ENCODE assay signal across 13 mouse cellular contexts in the genomic region with DNA sequence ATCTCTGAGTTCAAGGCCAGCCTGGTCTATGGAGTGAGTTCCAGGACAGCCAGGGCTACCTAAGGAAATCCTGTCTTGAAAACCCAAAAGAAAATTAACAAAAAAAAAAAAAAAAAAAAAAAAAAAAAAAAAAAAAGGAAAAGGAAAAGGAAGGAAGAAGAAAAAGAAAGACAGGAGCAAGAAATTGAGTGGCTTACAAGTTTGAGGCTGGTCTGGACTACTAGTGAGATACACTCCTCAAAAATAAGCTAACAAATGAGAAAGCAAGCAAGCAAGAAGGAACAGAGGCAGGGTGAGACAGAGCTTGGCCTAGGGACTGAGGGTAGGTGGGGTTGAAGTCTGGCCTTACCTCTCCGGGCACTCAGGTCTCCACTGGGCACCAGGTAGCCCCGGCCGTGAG. TPM values are rescaled to one million over a fixed set of nuclear protein-coding genes. Genes with fewer than 3 reads are reported as not detected.
DNase-seq lines count a peak whose midpoint lies in the region; ATAC-seq and TF ChIP-seq lines count a peak whose summit lies in the region.
"Had no signal": no experiment of that assay in that cellular context is flagged by ENCODE, and none has a peak within 500 bp of the region (broad histone marks: within the 10 kb centered on the region; RNA-seq: fewer than 3 reads in every experiment).

No protein-coding gene starts in this region.

- TF ChIP-seq EP300 in ES-Bruce4 (IDR thresholded peaks at IDR 0.05; ENCODE audit: insufficient read depth, low read depth, low read length), result no peak

- peaks cover 16% of the 10 kb centered on the region for H3K4me1 ChIP-seq in heart, embryonic 10.5 days
- peaks cover 33% of the 10 kb centered on the region for H3K4me1 ChIP-seq in kidney, embryonic 15.5 days
- no peaks in the 10 kb centered on the region for H3K4me1 ChIP-seq in ES-Bruce4 (ENCODE audit: control insufficient read depth, insufficient read depth, low read length)
- no peaks in the 10 kb centered on the region for H3K4me1 ChIP-seq in hindbrain, postnatal 0 days (ENCODE audit: insufficient read depth, low read length)

- H3K4me2 ChIP-seq in kidney, embryonic 15.5 days, result peak overlapping the region; percentile 69
- peak overlapping the region; percentile 49; the same call in 1 of the 2 replicates for H3K4me2 ChIP-seq in hindbrain, postnatal 0 days (ENCODE audit: low read depth, low read length)

- WGBS in heart, embryonic 10.5 days, result 51% methylated on average over 3 of the region's 3 CpGs
- 37% methylated on average over 3 of the region's 3 CpGs for WGBS in kidney, embryonic 15.5 days
- 35% methylated on average over 3 of the region's 3 CpGs for WGBS in hindbrain, postnatal 0 days

- peak overlapping the region; percentile 52 for H3K4me3 ChIP-seq in heart, embryonic 10.5 days
- H3K4me3 ChIP-seq in kidney, embryonic 15.5 days (replicated peaks), result no peak overlapping the region; the same call in 1 of the 2 replicates
- H3K4me3 ChIP-seq in ES-Bruce4 (ENCODE audit: low read depth, low read length), result peak overlapping the region; percentile 71
- no peak overlapping the region for H3K4me3 ChIP-seq in hindbrain, postnatal 0 days (ENCODE audit: low read length)
- H3K4me3 ChIP-seq: left cerebral cortex, adult 2 months; limb, embryonic 15.5 days had no signal

- no peak for TF ChIP-seq CTCF in ES-Bruce4 (IDR thresholded peaks at IDR 0.05; ENCODE audit: low read depth, low read length)
- TF ChIP-seq CTCF in hindbrain, postnatal 0 days (IDR thresholded peaks at IDR 0.05; ENCODE audit: low read depth), result no peak

- no peak overlapping the region for H3K27ac ChIP-seq in heart, embryonic 10.5 days
- 0 out of 2 replicates have a peak overlapping the region, but pooled peaks have one; percentile 46 for H3K27ac ChIP-seq in kidney, embryonic 15.5 days
- peak overlapping the region; percentile 93 for H3K27ac ChIP-seq in ES-Bruce4 (ENCODE audit: insufficient read depth, low read length)
- no peak overlapping the region for H3K27ac ChIP-seq in hindbrain, postnatal 0 days
- H3K27ac ChIP-seq: left cerebral cortex, adult 2 months; limb, embryonic 15.5 days had no signal

- no peak for ATAC-seq in kidney, embryonic 15.5 days (replicated peaks; ENCODE audit: low FRiP score)
- ATAC-seq in hindbrain, postnatal 0 days, result no peak
- ATAC-seq: inflammation-experienced regulatory T-cells, adult 6 months had no signal

- intact Hi-C loops in heart, postnatal 36 days (cut with DNase I), result no loop called here

- no peak for TF ChIP-seq POLR2A in ES-Bruce4 (IDR thresholded peaks at IDR 0.05; ENCODE audit: insufficient read depth, low read length)

- H3K9me3 ChIP-seq in heart, embryonic 10.5 days, result peaks cover 10% of the 10 kb centered on the region; the same call in 1 of the 2 replicates
- peaks cover 7% of the 10 kb centered on the region; the same call in 1 of the 2 replicates for H3K9me3 ChIP-seq in kidney, embryonic 15.5 days (replicated peaks)
- H3K9me3 ChIP-seq in ES-Bruce4 (replicated peaks; ENCODE audit: control insufficient read depth, insufficient read depth, low read length, poor library complexity, severe bottlenecking), result peaks cover 18% of the 10 kb centered on the region
- no peaks in the 10 kb centered on the region; the same call in 1 of the 2 replicates for H3K9me3 ChIP-seq in hindbrain, postnatal 0 days (ENCODE audit: low read length)
- H3K9me3 ChIP-seq: limb, embryonic 15.5 days had no signal

- H3K27me3 ChIP-seq in heart, embryonic 10.5 days (ENCODE audit: insufficient read depth, poor library complexity, severe bottlenecking), result peaks cover 61% of the 10 kb centered on the region
- peaks cover 12% of the 10 kb centered on the region; the same call in 1 of the 2 replicates for H3K27me3 ChIP-seq in kidney, embryonic 15.5 days
- H3K27me3 ChIP-seq in ES-Bruce4 (ENCODE audit: control insufficient read depth, insufficient read depth, low read length, poor library complexity, severe bottlenecking), result no peaks in the 10 kb centered on the region
- no peaks in the 10 kb centered on the region for H3K27me3 ChIP-seq in hindbrain, postnatal 0 days (ENCODE audit: insufficient read depth, low read length)

- H3K9ac ChIP-seq in kidney, embryonic 15.5 days, result no peak overlapping the region
- peak overlapping the region; percentile 22 for H3K9ac ChIP-seq in ES-Bruce4 (ENCODE audit: low read depth, poor library complexity, severe bottlenecking)
- H3K9ac ChIP-seq in hindbrain, postnatal 0 days (replicated peaks; ENCODE audit: low read length), result no peak overlapping the region
- H3K9ac ChIP-seq: limb, embryonic 15.5 days had no signal

- no peak for DNase-seq in heart, embryonic 10.5 days (ENCODE audit: low spot score)
- DNase-seq in heart, postnatal 36 days, result no peak
- DNase-seq in kidney, postnatal 14 days, result no peak
- no peak for DNase-seq in hindbrain, postnatal 0 days (ENCODE audit: low spot score)
- DNase-seq in cerebellum, adult 11 months, result no peak
- no peak for DNase-seq in layer of hippocampus, adult 9-10 months (ENCODE audit: low spot score)
- DNase-seq: thymus, postnatal 36 days had no signal

- peaks cover 6% of the 10 kb centered on the region; the same call in 1 of the 2 replicates for H3K36me3 ChIP-seq in heart, embryonic 10.5 days
- H3K36me3 ChIP-seq in kidney, embryonic 15.5 days, result peaks cover 20% of the 10 kb centered on the region
- peaks cover 16% of the 10 kb centered on the region for H3K36me3 ChIP-seq in ES-Bruce4 (ENCODE audit: control insufficient read depth, insufficient read depth, low read length, poor library complexity, severe bottlenecking)
- H3K36me3 ChIP-seq in hindbrain, postnatal 0 days (ENCODE audit: insufficient read depth, low read length), result no peaks in the 10 kb centered on the region

RNA-seq across cellular contexts. Expression of a gene that starts 27.7 kb away (rescaled TPM):
- polyA plus RNA-seq in heart, embryonic 10.5 days (2016; fragmentation: Nextera tagmentation; extraction: Ambion mirVana), result 19.2 and 23.6 TPM in 2 replicates
- total RNA-seq in heart, postnatal 36 days (2021), result 100 to 1,000 TPM; 207 to 236 TPM
- polyA plus RNA-seq in kidney, embryonic 15.5 days (2015; fragmentation: Nextera tagmentation; extraction: Ambion mirVana), result 31.0 and 41.7 TPM in 2 replicates
- polyA plus RNA-seq in ES-Bruce4 (2011; ENCODE audit: insufficient read depth, insufficient read length, low read depth, missing spikeins), result 66.8 and 72.5 TPM in 2 replicates
- total RNA-seq in hindbrain, postnatal 0 days (2014; rRNA removed), result 34.8 and 41.2 TPM in 2 replicates
- 10.5 and 10.6 TPM in 2 replicates for polyA plus RNA-seq in hindbrain, postnatal 0 days (2015; fragmentation: Nextera tagmentation; extraction: Ambion mirVana)

RNA-seq across cellular contexts. Expression of a gene that starts 46.0 kb away (rescaled TPM):
- 48.3 and 50.4 TPM in 2 replicates for polyA plus RNA-seq in heart, embryonic 10.5 days (2016; fragmentation: Nextera tagmentation; extraction: Ambion mirVana)
- 1 to 10 TPM; 6.5 to 7.5 TPM for total RNA-seq in heart, postnatal 36 days (2021)
- polyA plus RNA-seq in kidney, embryonic 15.5 days (2015; fragmentation: Nextera tagmentation; extraction: Ambion mirVana), result 43.6 and 53.1 TPM in 2 replicates
- polyA plus RNA-seq in ES-Bruce4 (2011; ENCODE audit: insufficient read depth, insufficient read length, low read depth, missing spikeins), result 43.6 and 44.5 TPM in 2 replicates
- 27.0 and 31.2 TPM in 2 replicates for total RNA-seq in hindbrain, postnatal 0 days (2014; rRNA removed)
- 20.0 and 20.2 TPM in 2 replicates for polyA plus RNA-seq in hindbrain, postnatal 0 days (2015; fragmentation: Nextera tagmentation; extraction: Ambion mirVana)

RNA-seq across cellular contexts. Expression of a gene that starts 47.4 kb away (rescaled TPM):
- polyA plus RNA-seq in heart, embryonic 10.5 days (2016; fragmentation: Nextera tagmentation; extraction: Ambion mirVana), result 1.3 and 2.1 TPM in 2 replicates
- not detected for total RNA-seq in heart, postnatal 36 days (2021)
- 1.9 TPM in 1 of 2 replicates, not detected in the other for polyA plus RNA-seq in kidney, embryonic 15.5 days (2015; fragmentation: Nextera tagmentation; extraction: Ambion mirVana)
- polyA plus RNA-seq in ES-Bruce4 (2011; ENCODE audit: insufficient read depth, insufficient read length, low read depth, missing spikeins), result 15.8 and 17.1 TPM in 2 replicates
- total RNA-seq in hindbrain, postnatal 0 days (2014; rRNA removed), result not detected in 2 replicates
- polyA plus RNA-seq in hindbrain, postnatal 0 days (2015; fragmentation: Nextera tagmentation; extraction: Ambion mirVana), result not detected in 2 replicates
- total RNA-seq: gastrocnemius, postnatal 10 days; left cerebral cortex, adult 2 months had no signal

RNA-seq across cellular contexts. Expression of a gene that starts 51.6 kb away (rescaled TPM):
- polyA plus RNA-seq in heart, embryonic 10.5 days (2016; fragmentation: Nextera tagmentation; extraction: Ambion mirVana), result 7.0 and 9.6 TPM in 2 replicates
- 1 to 10 TPM; 5.7 to 6.1 TPM for total RNA-seq in heart, postnatal 36 days (2021)
- 15.3 and 18.5 TPM in 2 replicates for polyA plus RNA-seq in kidney, embryonic 15.5 days (2015; fragmentation: Nextera tagmentation; extraction: Ambion mirVana)
- 32.9 and 38.5 TPM in 2 replicates for polyA plus RNA-seq in ES-Bruce4 (2011; ENCODE audit: insufficient read depth, insufficient read length, low read depth, missing spikeins)
- 140 and 161 TPM in 2 replicates for total RNA-seq in hindbrain, postnatal 0 days (2014; rRNA removed)
- polyA plus RNA-seq in hindbrain, postnatal 0 days (2015; fragmentation: Nextera tagmentation; extraction: Ambion mirVana), result 55.9 and 59.5 TPM in 2 replicates

Comparison
In these comparisons a context has a peak if more than half of its experiments do, and no peak if none do; other contexts are left out.
1. H3K27ac ChIP-seq: peak in kidney, embryonic 15.5 days (single experiment) and ES-Bruce4 (single experiment); none in heart, embryonic 10.5 days (single experiment) and hindbrain, postnatal 0 days (single experiment).
2. H3K4me3 ChIP-seq: peak in heart, embryonic 10.5 days (single experiment) and ES-Bruce4 (single experiment); none in kidney, embryonic 15.5 days (single experiment) and hindbrain, postnatal 0 days (single experiment).